In the genomic region with DNA sequence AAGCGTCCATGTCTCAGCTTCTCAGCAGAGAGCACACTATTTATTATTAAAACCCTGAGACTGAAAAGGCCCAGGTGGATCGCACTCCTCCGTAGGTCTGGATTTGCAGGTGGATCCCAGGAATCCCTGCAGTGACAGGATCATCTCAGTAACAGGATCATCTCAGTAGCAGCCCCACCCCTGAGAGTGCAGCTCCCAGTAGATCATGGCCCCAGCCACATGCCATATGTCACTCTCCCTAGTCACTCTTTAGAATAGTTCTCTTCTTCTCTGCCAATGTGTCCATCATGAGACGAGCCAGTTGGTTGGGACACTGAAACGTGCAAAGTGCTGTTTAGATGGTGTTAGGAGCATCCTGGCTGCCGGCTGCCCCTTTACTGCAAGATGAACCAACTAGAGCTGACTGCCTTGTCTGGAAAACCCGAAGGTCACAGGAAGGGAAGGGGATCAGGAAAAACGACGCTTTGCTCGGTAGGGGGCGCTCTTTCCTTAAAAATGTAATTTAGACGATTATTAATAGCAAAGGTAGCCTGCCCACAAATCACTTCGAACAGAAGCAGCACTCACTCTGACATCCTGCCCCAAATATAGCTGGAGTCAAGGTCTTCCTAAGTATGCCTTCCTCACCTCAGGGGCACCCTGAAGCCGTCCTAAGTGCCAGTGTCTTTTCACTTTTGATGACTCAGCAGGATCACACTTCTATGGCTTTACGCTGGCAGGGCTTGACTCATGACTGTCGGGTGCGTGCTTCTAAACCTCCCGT, we compare ENCODE assay signal across 8 mouse cellular contexts. TPM values are rescaled to one million over a fixed set of nuclear protein-coding genes. Genes with fewer than 3 reads are reported as not detected.
DNase-seq lines count a peak whose midpoint lies in the region; ATAC-seq and TF ChIP-seq lines count a peak whose summit lies in the region.

No protein-coding gene starts in this region.

- DNase-seq in brain, adult 2 months (ENCODE audit: low read depth, low spot score) = peak; percentile 85
- DNase-seq in liver = peak; percentile 87
- peak; percentile 83 to 86 for DNase-seq in spleen, postnatal 10 days (ENCODE audit: low spot score in 2 of 2)

- H3K79me3 ChIP-seq in C2C12 (ENCODE audit: low read depth) = peaks cover 2% of the 10 kb centered on the region

- H3K79me2 ChIP-seq in C2C12 (ENCODE audit: control insufficient read depth, insufficient read depth) = no peaks in the 10 kb centered on the region

- H3K27me3 ChIP-seq in C2C12 (ENCODE audit: control insufficient read depth, insufficient read depth, insufficient read length) = no peaks in the 10 kb centered on the region
- H3K27me3 ChIP-seq in heart, embryonic 13.5 days (replicated peaks) = no peaks in the 10 kb centered on the region
- no peaks in the 10 kb centered on the region for H3K27me3 ChIP-seq in kidney, embryonic 15.5 days
- no peaks in the 10 kb centered on the region for H3K27me3 ChIP-seq in midbrain, embryonic 16.5 days (ENCODE audit: control insufficient read depth, insufficient read depth, low read depth, low read length)

- ATAC-seq in erythroblast, adult 5-6 weeks (replicated peaks; ENCODE audit: low FRiP score, poor library complexity, severe bottlenecking) = peak; percentile 70
- ATAC-seq in heart, embryonic 13.5 days (ENCODE audit: extremely low read depth, insufficient number of reproducible peaks, low FRiP score, low TSS enrichment) = 0 out of 2 replicates have a peak, but pooled peaks have one; percentile 16
- peak; percentile 49; the same call in 1 of the 2 replicates for ATAC-seq in kidney, embryonic 15.5 days (replicated peaks; ENCODE audit: low FRiP score)
- ATAC-seq in midbrain, embryonic 16.5 days = peak; percentile 58

- TF ChIP-seq CTCF in C2C12 (IDR thresholded peaks at IDR 0.05; ENCODE audit: control insufficient read depth, insufficient read depth, insufficient read length) = peak; percentile 22

- H3K36me3 ChIP-seq in C2C12 (ENCODE audit: control insufficient read depth, insufficient read depth) = no peaks in the 10 kb centered on the region
- H3K36me3 ChIP-seq in heart, embryonic 13.5 days = 0 out of 2 replicates have a peak, but pooled peaks cover 2% of the 10 kb centered on the region
- H3K36me3 ChIP-seq in kidney, embryonic 15.5 days = peaks cover 5% of the 10 kb centered on the region
- no peaks in the 10 kb centered on the region for H3K36me3 ChIP-seq in midbrain, embryonic 16.5 days (ENCODE audit: control insufficient read depth, insufficient read depth, low read length)

- H3ac ChIP-seq in C2C12 (ENCODE audit: control insufficient read depth, insufficient read length, low read depth) = no peak overlapping the region

- H3K9ac ChIP-seq in heart, embryonic 13.5 days = peak overlapping the region; percentile 61
- no peak overlapping the region for H3K9ac ChIP-seq in kidney, embryonic 15.5 days
- H3K9ac ChIP-seq in midbrain, embryonic 16.5 days (ENCODE audit: low read depth, low read length) = no peak overlapping the region; the same call in 1 of the 2 replicates

- WGBS in heart, embryonic 13.5 days = 23% methylated on average over 18 of the region's 18 CpGs
- 26% methylated on average over 18 of the region's 18 CpGs for WGBS in kidney, embryonic 15.5 days
- WGBS in midbrain, embryonic 16.5 days = 34% methylated on average over 18 of the region's 18 CpGs

- no peaks in the 10 kb centered on the region for H3K9me3 ChIP-seq in heart, embryonic 13.5 days
- no peaks in the 10 kb centered on the region for H3K9me3 ChIP-seq in kidney, embryonic 15.5 days (replicated peaks)
- H3K9me3 ChIP-seq in midbrain, embryonic 16.5 days (replicated peaks; ENCODE audit: control insufficient read depth, low read length, poor library complexity, severe bottlenecking) = no peaks in the 10 kb centered on the region

- peak overlapping the region; percentile 55; the same call in 1 of the 2 replicates for H3K27ac ChIP-seq in heart, embryonic 13.5 days (replicated peaks)
- H3K27ac ChIP-seq in kidney, embryonic 15.5 days = peak overlapping the region; percentile 66
- H3K27ac ChIP-seq in midbrain, embryonic 16.5 days (ENCODE audit: low read length) = no peak overlapping the region

- peak overlapping the region; percentile 60 for H3K4me2 ChIP-seq in heart, embryonic 13.5 days
- peak overlapping the region; percentile 38 for H3K4me2 ChIP-seq in kidney, embryonic 15.5 days
- H3K4me2 ChIP-seq in midbrain, embryonic 16.5 days (ENCODE audit: low read length) = no peak overlapping the region

- H3K4me3 ChIP-seq in C2C12 (ENCODE audit: insufficient read depth, poor library complexity, severe bottlenecking) = no peak overlapping the region
- peak overlapping the region; percentile 32 for H3K4me3 ChIP-seq in heart, embryonic 13.5 days
- H3K4me3 ChIP-seq in kidney, embryonic 15.5 days (replicated peaks) = 0 out of 2 replicates have a peak overlapping the region, but pooled peaks have one; percentile 9
- H3K4me3 ChIP-seq in midbrain, embryonic 16.5 days (ENCODE audit: low read depth, low read length) = no peak overlapping the region

- H3K4me1 ChIP-seq in heart, embryonic 13.5 days = peaks cover 67% of the 10 kb centered on the region
- H3K4me1 ChIP-seq in kidney, embryonic 15.5 days = peaks cover 69% of the 10 kb centered on the region
- peaks cover 43% of the 10 kb centered on the region for H3K4me1 ChIP-seq in midbrain, embryonic 16.5 days (ENCODE audit: control insufficient read depth, insufficient read depth, low read length)

TF ChIP-seq in C2C12, 6 proteins besides CTCF, POLR2A, EP300 and RAD21:
- TF ChIP-seq MYOD1 (IDR thresholded peaks at IDR 0.05; ENCODE audit: control insufficient read depth, insufficient read length, low read depth) = no peak
- TF ChIP-seq FOSL1 (IDR thresholded peaks at IDR 0.05; ENCODE audit: insufficient read depth, low read length, poor library complexity, severe bottlenecking) = no peak
- TF ChIP-seq USF1 (IDR thresholded peaks at IDR 0.05; ENCODE audit: low read depth) = no peak
- TF ChIP-seq CEBPB (IDR thresholded peaks at IDR 0.05; ENCODE audit: low read depth) = no peak
- no peak for TF ChIP-seq MYOG (IDR thresholded peaks at IDR 0.05; ENCODE audit: control insufficient read depth, extremely low read depth, insufficient read length)
- TF ChIP-seq MAX (IDR thresholded peaks at IDR 0.05) = no peak
TF ChIP-seq in C2C12: peak in this region for 0.

RNA-seq across cellular contexts. Expression of gene Map3k1, which starts 20.8 kb away (rescaled TPM):
- polyA plus RNA-seq in C2C12 (2012; fragmentation: generic; extraction: Trizol) = 1.5 TPM
- total RNA-seq in erythroblast, adult 5-6 weeks (2015; ENCODE audit: low replicate concordance) = 29.0 and 36.7 TPM in 2 replicates
- total RNA-seq in erythroblast, adult 5-6 weeks (2017; ENCODE audit: low replicate concordance) = 40.0 and 79.6 TPM in 2 replicates
- polyA plus RNA-seq in heart, embryonic 13.5 days (2015; fragmentation: Nextera tagmentation; extraction: Ambion mirVana) = 12.5 and 12.8 TPM in 2 replicates
- 27.2 and 29.8 TPM in 2 replicates for polyA plus RNA-seq in kidney, embryonic 15.5 days (2015; fragmentation: Nextera tagmentation; extraction: Ambion mirVana)
- polyA plus RNA-seq in midbrain, embryonic 16.5 days (2015; fragmentation: Nextera tagmentation; extraction: Ambion mirVana) = 10.5 and 12.4 TPM in 2 replicates

Comparison
In these comparisons a context has a peak if more than half of its experiments do, and no peak if none do; other contexts are left out.
1. H3K4me3 ChIP-seq: peak in heart, embryonic 13.5 days (single experiment) and kidney, embryonic 15.5 days (single experiment); none in C2C12 (single experiment) and midbrain, embryonic 16.5 days (single experiment).
2. ATAC-seq: peak in every context shown above with its lines; median percentile 70 in erythroblast, adult 5-6 weeks; 58 in midbrain, embryonic 16.5 days; 49 in kidney, embryonic 15.5 days; 16 in heart, embryonic 13.5 days.
3. Peak in every context shown above with its lines, with median percentiles within 50 percentile points of each other: DNase-seq.